Mouse (Mus musculus): Measurements from ENCODE around the gene Emc3.

GRCm38 (mm10) chr6:113564557-113564956, 33.1 kb upstream of the Emc3 start:
- TF ChIP-seq CTCF (IDR thresholded peaks at IDR 0.05; ENCODE audit: borderline replicate concordance, control insufficient read depth, extremely low read depth, insufficient read depth, low read length, poor library complexity), result no peak
- no peak for TF ChIP-seq POLR2A (IDR thresholded peaks at IDR 0.05; ENCODE audit: control insufficient read depth, extremely low read depth, insufficient read depth, low read length, poor library complexity)

Measured in thymus, adult 2 months (tissue).